Mouse (Mus musculus) testis, postnatal 14 days (tissue): Measurements from ENCODE around the gene Larp6.

Source experiments
- DNase-seq: peaks from one replicate; pipeline ENCODE4 v3.0.0; 2021; ENCODE audit warnings: low spot score

The Larp6 gene

GRCm38 (mm10) chr9:60715271-60715670 lies 2.5 kb downstream of the Larp6 start:
- no peak for DNase-seq

GRCm38 (mm10) chr9:60715828-60716227 lies 3.0 kb downstream of the Larp6 start:
- no peak for DNase-seq

DNA sequence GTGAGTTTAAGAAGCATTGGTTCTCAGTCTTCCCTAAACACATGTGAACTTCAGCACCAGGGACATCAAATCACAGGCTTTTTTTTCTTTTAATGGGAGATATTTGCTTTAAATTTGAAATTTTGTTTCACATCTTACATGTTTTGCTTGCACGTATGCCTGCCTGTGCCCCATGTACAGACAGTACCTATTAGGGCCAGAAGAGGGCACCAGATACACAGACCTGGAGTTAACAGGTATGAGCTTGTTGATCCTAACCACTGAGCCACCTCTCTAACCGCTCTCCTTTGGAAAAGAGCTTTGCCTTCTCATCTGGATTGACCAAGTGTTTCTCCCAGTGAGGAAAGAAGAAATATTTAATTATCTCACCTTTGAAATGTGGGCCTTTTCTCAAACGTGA lies 5.5 kb downstream of the Larp6 start:
- no peak for DNase-seq

- DNase-seq, result no peak
These were observed 6.9 kb downstream of the Larp6 start for GRCm38 (mm10) chr9:60719687-60720086.

DNA sequence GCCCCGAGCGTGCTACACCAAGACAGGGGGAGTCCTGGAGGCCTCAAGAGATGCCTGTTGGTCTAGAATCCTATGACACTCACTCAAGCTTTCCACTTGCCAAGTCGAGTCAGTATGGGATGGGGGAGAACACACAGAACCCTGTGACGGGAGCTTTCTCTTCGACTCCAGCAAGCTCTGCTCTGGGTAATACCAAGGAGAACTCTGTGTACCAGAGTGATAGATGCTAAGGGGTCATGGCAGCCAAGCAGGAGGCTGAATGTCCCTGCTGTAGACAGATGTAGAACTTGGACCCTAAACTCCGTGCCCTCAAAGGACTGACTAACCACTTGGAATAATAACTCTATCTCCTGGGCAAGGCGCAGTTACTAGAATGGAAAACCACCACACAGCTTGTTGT lies 12.2 kb downstream of the Larp6 start:
- DNase-seq, result no peak

- no peak for DNase-seq
These were observed 21.5 kb downstream of the Larp6 start for GRCm38 (mm10) chr9:60734321-60734720.

GRCm38 (mm10) chr9:60739126-60739525 lies 26.3 kb downstream of the Larp6 start:
- no peak for DNase-seq

- no peak for DNase-seq
These were observed 28.6 kb downstream of the Larp6 start for GRCm38 (mm10) chr9:60741436-60741835.

DNA sequence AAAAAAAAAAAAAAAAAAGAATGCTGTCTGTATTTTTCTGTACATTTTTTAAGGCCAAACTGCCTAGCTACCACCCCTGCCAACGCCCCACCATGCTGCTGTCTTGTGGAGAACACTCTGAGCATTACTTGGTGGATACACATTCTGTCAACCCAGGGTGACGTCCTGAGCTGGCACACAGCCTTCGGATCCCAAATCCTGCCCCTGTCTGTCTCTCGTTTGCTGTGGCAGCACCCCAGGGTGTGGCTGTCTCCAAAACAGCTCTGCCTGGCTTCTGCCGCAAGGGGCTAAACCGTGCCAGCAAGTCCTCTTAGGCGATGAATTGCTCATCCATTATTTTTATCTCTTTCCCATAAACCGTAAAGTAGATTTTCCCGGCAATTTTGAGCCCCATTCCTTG lies 29.7 kb downstream of the Larp6 start:
- DNase-seq, result no peak

DNA sequence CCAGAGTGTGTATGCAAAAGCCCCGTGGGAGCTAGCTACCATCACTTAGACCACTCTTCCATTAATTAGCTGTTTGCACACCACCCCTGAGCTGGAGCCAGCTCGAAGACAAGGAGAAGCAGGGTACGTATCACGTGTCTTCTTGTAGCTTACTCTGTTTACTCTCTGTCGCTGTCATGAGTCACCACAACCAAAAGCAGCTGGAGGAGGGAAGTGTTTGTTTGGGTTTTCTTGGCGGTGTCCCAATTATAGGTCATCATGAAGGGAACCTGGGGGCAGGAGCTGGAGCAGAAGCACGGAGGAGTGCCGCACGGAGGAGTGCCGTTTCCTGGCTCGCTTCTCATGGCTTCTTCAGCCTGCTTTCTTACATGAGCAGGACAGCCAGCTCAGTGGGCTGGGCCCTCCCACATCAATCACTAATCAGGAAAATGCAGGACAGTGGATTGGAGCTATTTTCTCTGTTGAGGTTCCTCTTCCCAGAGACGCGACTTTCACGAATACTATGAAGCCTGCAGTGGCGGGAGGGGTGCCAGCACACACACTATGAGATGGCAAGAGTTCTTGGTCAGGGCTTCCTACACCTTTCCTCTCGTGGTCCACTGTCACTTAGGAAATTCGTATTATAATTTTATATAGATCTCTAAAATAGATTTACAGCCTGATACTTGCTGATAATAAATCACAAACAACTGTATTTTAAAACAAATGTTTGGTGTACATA lies 30.6 kb downstream of the Larp6 start:
- DNase-seq, result peak; percentile 52

DNA sequence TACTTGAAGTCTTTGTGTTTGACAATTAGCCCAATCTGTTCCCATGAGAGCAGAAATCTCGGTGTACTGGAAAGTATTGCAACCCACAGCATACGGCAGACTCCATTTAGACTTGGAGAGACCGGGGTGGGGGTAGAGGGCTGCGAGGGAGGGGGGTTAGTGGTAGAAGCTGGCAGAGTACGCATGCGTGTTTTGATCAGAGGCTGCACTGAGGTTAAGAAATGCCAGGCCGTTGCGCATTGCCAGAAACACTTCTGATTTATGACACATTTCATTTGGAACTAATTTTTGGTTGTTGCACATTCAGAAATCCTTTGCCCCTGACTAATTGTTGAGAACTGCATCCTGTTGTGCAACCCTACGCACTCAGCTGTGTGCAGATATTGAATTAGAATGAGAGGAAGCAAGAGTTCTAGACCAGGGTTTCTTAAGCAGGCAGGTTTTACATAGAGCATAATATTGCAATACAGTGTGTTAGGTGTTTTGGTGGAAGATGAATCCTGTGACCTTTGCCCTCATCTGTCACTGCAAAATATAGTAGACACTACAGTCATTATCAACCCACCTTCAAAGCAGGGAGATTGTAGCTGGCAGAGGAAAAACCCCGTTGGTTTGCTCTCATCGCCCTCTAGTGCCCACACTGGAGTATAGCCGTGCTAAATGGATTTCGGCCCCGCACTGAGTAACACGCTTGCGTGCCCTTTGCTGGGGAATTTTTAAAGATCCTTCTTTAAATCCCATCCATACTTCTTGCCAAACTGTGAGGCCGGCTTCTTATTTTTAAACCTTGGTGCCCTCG lies 31.6 kb downstream of the Larp6 start:
- DNase-seq, result no peak

GRCm38 (mm10) chr9:60744971-60745370 lies 32.2 kb downstream of the Larp6 start:
- no peak for DNase-seq

DNA sequence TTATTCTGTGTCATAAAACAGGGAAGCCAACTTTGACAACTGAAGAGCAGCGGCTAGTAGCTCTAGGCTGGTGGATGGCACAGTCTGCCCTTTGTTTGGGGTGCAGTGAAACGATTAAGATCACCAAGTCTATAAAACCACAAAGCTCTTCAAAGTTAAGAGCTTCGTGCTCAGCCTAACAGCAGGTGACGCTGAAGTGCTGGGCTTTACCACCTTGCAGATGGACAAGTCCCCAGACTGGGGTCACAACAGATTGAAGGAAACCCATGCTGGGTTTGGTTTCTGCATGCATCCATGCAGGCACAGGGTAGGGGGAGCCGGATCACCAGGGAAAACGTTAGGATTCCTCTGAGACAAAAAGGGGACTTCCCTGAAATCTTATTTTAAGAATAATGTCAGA lies 33.8 kb downstream of the Larp6 start:
- no peak for DNase-seq

DNA sequence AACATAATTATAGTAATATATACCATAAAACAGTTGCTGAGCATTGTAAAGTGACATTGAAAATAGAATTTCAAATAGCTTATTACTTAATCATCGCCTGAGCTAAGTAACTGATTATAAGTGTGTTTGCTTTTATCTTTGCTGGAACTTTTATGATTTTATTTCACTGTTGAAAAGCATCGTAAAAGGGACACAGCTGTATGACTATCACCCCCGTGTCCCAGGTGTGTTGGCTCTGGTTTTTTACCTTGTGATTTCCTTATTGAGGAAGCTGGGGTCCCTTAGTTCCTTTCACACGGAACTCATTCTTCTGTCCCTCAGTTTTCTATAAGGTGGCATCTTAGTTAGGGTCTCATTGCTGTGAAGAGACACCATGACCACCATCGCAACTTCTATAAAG lies 34.9 kb downstream of the Larp6 start:
- DNase-seq, result no peak

DNA sequence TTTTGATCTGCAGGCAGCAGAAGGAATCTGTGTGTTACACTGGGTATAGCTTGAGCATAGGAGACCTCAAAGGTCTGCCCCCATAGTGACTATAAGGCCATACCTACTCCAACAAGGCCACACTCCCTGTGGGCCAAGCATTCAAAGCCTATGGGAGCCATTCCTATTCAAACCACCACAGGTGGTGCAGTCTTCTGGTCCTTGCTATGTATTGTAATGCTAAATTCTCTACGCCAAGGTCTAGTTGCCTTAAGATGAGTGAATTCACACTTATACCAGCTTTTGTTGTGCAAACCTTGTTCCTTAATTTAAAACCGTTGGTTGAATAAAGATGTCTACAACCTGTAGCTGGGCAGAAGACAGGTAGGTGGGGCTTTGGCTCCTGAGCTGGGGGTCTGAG lies 35.4 kb downstream of the Larp6 start:
- DNase-seq, result no peak

DNA sequence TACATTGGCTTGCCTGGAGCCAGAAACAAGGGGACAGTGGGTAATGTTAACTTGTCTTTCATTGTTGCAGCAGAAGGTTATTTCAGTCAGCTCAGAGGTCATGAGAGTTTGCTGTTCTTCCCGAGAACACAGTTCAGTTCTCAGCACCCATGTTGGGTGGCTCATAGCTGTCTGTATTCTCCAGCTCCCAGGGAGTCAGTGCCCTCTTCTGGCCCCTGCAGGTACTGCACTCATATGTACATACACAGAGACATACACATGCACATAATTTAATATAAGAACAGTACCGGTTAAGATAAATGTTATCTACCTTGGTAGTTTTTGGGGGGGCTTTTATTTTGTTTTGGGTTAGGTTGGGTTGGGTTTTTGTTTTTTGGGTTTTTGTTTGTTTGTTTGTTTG lies 36.3 kb downstream of the Larp6 start:
- peak; percentile 35 for DNase-seq

GRCm38 (mm10) chr9:60751098-60751497 lies 38.3 kb downstream of the Larp6 start:
- DNase-seq, result no peak

GRCm38 (mm10) chr9:60751971-60752370 lies 39.2 kb downstream of the Larp6 start:
- no peak for DNase-seq

DNA sequence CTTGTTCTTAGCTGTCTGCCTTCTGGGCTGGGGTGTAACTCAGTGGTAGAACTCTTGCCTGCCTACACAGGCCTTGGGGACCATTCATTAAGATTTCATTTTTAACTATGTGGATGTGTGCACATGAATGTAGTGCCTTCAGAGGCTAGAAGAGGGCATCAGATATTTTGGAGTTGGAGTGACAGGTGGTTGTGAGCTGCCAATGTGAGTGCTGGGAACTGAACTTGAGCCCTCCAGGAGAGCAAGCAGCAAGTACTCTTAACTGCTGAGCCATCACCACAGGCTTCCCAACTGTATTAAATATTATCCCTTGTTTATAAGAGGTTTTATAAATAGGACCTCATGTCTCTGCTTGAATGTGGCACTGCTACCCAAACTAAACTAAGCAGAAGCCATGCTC lies 39.8 kb downstream of the Larp6 start:
- no peak for DNase-seq

- peak; percentile 45 for DNase-seq
These were observed 43.5 kb downstream of the Larp6 start for GRCm38 (mm10) chr9:60756258-60756657.

GRCm38 (mm10) chr9:60756866-60757740 lies 44.3 kb downstream of the Larp6 start:
- DNase-seq, result no peak

GRCm38 (mm10) chr9:60757817-60758216 lies 45.0 kb downstream of the Larp6 start:
- no peak for DNase-seq
